Mouse (Mus musculus): ENCODE measurements around the gene Pde8b.

DNA sequence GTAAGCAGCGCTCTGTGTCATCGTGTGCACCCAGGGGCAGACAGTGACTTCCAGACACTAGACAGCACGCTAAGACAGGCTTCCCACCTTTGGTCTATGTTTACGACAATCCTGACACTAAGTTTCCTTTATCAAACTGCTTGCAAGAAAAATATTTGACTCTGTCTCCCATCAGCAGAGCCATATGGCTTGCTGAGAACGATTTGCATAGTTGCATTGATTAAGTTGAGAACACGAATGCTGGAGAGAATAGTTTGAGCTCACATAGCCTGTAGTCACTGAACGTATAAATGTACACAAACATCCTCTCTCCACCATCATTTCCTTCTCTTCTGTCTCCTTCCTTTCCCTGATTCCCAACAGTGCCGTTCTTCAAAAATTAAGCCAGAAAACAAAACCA lies 49.3 kb downstream of the Pde8b start:
- TF ChIP-seq CTCF (conservative IDR thresholded peaks at IDR 0.05; ENCODE audit: low read length): no peak
- TF ChIP-seq NANOG (IDR thresholded peaks at IDR 0.05; ENCODE audit: borderline replicate concordance, low read length): no peak
- TF ChIP-seq POU5F1 (IDR thresholded peaks at IDR 0.05; ENCODE audit: borderline replicate concordance, low read length): no peak
